Mouse (Mus musculus) stomach, postnatal 0 days (tissue): ENCODE data around the gene Tmem109.

Source experiments
- CTCF ChIP-seq: IDR thresholded peaks from 2 replicates; pipeline ENCODE4 v1.5.1; 2016; ENCODE audit warnings: antibody characterized with exemption, low read depth, mild to moderate bottlenecking, moderate library complexity
- EP300 ChIP-seq: optimal IDR thresholded peaks from 2 replicates; pipeline ENCODE3; 2016; ENCODE audit warnings: antibody characterized with exemption

DNA sequence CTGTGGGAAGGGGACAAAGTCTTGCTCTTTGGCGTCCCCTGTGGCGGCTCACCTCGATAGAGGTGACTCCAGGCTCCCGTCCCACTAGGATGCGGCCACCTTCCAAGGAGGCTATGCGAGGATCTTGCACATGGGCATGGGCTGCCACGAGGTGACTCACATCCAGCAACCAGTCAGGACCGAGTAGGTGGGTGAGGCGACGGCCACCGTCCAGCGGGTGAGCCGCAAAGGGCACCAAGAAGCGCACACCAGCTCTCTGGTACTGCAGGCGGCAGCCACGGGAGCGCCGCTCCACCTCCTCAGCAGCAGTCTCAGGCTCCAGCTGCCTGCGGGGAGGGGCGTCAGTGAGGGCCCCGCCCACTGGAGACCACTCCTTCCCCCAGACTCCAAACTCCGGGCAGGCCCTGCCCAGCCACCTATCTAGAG, 21.7 kb downstream of the Tmem109 start:
- TF ChIP-seq CTCF: peak; percentile 40
- TF ChIP-seq EP300: no peak
